Mouse (Mus musculus) hindbrain, embryonic 11.5 days (tissue): ENCODE measurements around the gene Cited4. TPM values are rescaled to one million over a fixed set of nuclear protein-coding genes. Genes with fewer than 3 reads are reported as not detected.
A peak's percentile ranks its signal among the peaks of the same experiment; 100 is the strongest.

Experiments used
- ATAC-seq: fragments of 200-750 bp; cut with Nextera tagmentation; 2 replicates; pipeline ENCODE4 v1.8.0; 2017; ENCODE audit warnings: mild to moderate bottlenecking, moderate TSS enrichment, moderate library complexity; ENCODE audit not compliant: low FRiP score
- DNase-seq: peaks from one replicate; pipeline ENCODE4 v3.0.0-alpha.2; 2015; ENCODE audit warnings: low spot score
- H3K27ac ChIP-seq: fragments of 300-500 bp; sonication (generic); 2 replicates; pipeline ENCODE4 v1.5.1; 2014; ENCODE audit warnings: mild to moderate bottlenecking, low read depth, low read length
- H3K27me3 ChIP-seq: fragments of 300-500 bp; sonication (generic); 2 replicates; pipeline ENCODE4 v1.6.1; 2014; ENCODE audit warnings: mild to moderate bottlenecking, low read length, moderate library complexity, mixed read lengths; ENCODE audit not compliant: control insufficient read depth, insufficient read depth
- H3K36me3 ChIP-seq: fragments of 300-500 bp; sonication (generic); 2 replicates; pipeline ENCODE4 v1.6.1; 2014; ENCODE audit warnings: mild to moderate bottlenecking, low read length, moderate library complexity, mixed read lengths; ENCODE audit not compliant: control insufficient read depth, insufficient read depth
- H3K4me1 ChIP-seq: fragments of 300-500 bp; sonication (generic); replicated peaks from 2 replicates; pipeline ENCODE4 v1.6.1; 2014; ENCODE audit warnings: low read length, mixed read lengths; ENCODE audit not compliant: control insufficient read depth, insufficient read depth
- H3K4me2 ChIP-seq: fragments of 300-500 bp; sonication (generic); replicated peaks from 2 replicates; pipeline ENCODE4 v1.6.1; 2014; ENCODE audit warnings: mild to moderate bottlenecking, low read depth, low read length
- H3K4me3 ChIP-seq: fragments of 300-500 bp; sonication (generic); 2 replicates; pipeline ENCODE4 v1.5.1; 2014; ENCODE audit warnings: low read depth, low read length
- H3K9ac ChIP-seq: fragments of 300-500 bp; sonication (generic); 2 replicates; pipeline ENCODE4 v1.6.1; 2014; ENCODE audit warnings: low read depth, low read length
- H3K9me3 ChIP-seq: fragments of 300-500 bp; sonication (generic); 2 replicates; pipeline ENCODE4 v1.6.1; 2016; ENCODE audit warnings: low read length; ENCODE audit not compliant: control insufficient read depth
- WGBS: fragments of 180-500 bp; shearing (Covaris S2); extraction: QIAGEN DNeasy Blood & Tissue Kit; methylation state at CpG from one replicate; pipeline ENCODE4 v1.1.7; 2014; 5-methylcytosine and 5-hydroxymethylcytosine counted together
- polyA plus RNA-seq: library from polyadenylated mRNA; unstranded; fragments of >200 nt; fragmentation: Nextera tagmentation; extraction: Ambion mirVana; gene quantifications from 2 replicates; pipeline ENCODE4 v1.2.1, GENCODE M21; 2014

Cited4 gene
- polyA plus RNA-seq, 1 experiment from 2014 or later = 7.8 TPM

DNA sequence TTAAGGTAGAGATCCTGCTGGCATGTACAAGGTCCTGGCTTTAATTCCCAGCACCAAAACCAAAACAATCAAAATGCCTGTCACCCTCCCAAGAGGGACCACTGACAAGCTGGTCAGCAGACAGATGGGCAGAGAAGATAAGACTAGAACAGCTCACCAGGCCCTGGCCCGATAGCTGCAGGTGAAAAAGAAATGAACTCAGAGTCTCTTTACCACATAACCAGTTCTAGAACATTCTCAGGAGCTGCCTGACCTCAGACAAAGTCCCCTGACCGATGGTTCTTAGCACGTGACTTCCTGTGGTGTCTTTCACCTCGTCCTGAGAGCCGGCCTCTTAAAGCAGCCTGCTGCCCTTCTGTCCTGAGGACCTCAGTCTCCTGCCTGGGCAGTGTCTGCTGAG is 3.2 kb downstream of the Cited4 start:
- Histone ChIP-seq H3K9me3 (no peaks in the 10 kb centered on the region), H3K4me3 (no peak overlapping the region), H3K4me2 (no peak overlapping the region), H3K4me1 (no peaks in the 10 kb centered on the region), H3K36me3 (no peaks in the 10 kb centered on the region), H3K9ac (no peak overlapping the region), H3K27ac (no peak overlapping the region), H3K27me3 (peaks cover 16% of the 10 kb centered on the region)
- ATAC-seq (no peak), DNase-seq (no peak)
- 72% methylated on average over 5 of the region's 5 CpGs for WGBS

DNA sequence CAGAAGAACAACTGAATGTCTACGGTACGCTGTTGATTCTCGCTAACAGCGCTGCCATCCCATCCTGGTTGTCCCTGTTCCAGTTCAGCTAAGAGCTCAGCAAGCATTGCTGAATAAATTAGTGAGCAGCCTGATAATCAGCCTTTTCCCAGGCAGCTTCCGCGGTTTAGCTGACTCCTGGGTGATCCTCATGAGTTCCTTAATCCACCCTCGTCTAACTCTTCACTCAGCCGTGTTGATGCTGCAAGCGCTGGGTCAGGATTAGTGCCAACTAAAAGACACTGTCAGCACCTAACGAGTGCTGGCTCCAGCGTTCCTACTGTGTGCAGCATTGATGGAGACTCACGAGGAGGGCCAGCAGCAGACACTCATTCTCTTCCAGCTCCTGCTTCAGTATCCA is 4.7 kb downstream of the Cited4 start:
- Histone ChIP-seq H3K9me3 (no peaks in the 10 kb centered on the region), H3K9ac (no peak overlapping the region), H3K4me1 (no peaks in the 10 kb centered on the region), H3K4me2 (no peak overlapping the region), H3K4me3 (no peak overlapping the region), H3K36me3 (no peaks in the 10 kb centered on the region), H3K27ac (no peak overlapping the region), H3K27me3 (peaks cover 16% of the 10 kb centered on the region)
- ATAC-seq (no peak), DNase-seq (no peak)
- 62% methylated on average over 12 of the region's 12 CpGs for WGBS

DNA sequence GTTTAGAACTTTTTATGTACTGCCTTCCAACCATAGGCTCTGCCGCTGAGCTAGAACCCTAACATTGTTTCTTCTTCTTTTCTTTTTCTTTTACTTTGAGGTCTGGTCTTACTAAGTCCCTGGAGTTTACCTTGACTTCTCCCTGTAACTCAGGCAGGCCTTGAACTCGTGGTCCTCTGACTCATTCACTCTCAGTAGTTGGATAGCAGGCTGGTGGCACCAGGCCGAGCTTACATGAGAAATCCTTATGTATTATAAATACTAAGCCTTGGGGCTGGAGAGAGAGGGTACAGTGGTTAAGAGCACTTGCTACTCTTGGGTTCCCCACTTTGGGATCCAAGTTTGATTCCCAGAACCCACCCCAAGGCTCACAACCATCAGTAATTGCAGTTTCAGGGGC is 7.2 kb downstream of the Cited4 start:
- Histone ChIP-seq H3K36me3 (no peaks in the 10 kb centered on the region), H3K9ac (no peak overlapping the region), H3K27me3 (peaks cover 2% of the 10 kb centered on the region), H3K27ac (no peak overlapping the region), H3K4me2 (no peak overlapping the region), H3K9me3 (no peaks in the 10 kb centered on the region), H3K4me3 (no peak overlapping the region), H3K4me1 (no peaks in the 10 kb centered on the region)
- ATAC-seq (no peak), DNase-seq (no peak)
- WGBS = 84% methylated on average over 3 of the region's 3 CpGs

DNA sequence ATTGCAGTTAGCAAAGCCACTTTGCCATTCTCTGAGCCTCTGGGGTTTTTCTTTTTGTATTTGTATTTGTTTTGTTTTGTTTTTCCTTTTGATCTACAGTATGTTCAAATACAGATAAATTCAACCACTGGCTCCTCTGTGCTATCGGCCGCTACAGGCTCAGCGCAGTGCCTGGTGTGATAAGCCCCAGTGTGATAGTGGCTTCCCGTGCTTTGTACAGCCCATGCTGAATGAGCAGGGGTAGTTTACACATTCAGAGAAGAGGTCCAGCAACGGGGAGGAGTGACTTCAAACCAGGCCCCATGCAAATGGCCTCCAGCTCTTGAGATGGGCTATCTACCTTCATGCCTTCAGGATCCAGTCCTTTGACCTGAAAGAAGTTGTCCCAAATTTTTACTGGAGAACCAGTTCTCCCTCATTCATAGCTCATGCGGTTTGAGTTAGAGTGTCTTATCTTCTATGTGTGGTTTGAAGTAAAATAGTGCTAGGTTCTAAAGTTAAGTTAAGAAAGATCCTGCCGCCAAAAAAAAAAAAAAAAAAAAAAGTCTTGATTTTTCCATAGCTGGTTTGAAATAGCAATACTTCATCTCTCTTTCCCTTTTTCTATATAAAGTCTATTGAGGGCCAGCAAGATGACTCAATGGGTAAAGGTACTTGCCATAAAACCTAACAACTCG is 8.5 kb downstream of the Cited4 start:
- no peaks in the 10 kb centered on the region for H3K9me3 ChIP-seq
- H3K4me1 ChIP-seq = no peaks in the 10 kb centered on the region
- no peak overlapping the region for H3K9ac ChIP-seq
- ATAC-seq (no peak), DNase-seq (no peak)
- no peak overlapping the region for H3K4me2 ChIP-seq
- 83% methylated on average over 8 of the region's 8 CpGs for WGBS
- no peaks in the 10 kb centered on the region for H3K36me3 ChIP-seq
- no peaks in the 10 kb centered on the region for H3K27me3 ChIP-seq
- no peak overlapping the region for H3K27ac ChIP-seq
- no peak overlapping the region for H3K4me3 ChIP-seq

DNA sequence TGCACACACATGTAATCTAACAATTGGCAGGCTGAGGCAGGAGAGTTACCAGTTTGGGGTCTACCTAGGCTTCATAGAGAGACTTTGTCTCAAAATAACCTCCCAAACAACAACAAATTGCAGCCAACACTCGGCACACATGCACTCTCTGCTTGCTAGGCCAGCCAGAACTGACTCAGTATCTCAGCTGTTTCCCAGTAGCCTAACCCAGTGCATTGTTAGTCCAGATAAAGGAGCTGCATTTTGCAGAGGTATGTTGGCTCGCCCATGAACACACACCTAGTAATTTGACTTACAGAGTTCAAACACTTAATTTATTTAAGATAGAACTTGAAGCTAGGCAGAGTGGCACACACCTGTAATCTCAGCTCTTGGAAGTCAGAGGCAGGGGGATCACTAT is 9.3 kb downstream of the Cited4 start:
- Histone ChIP-seq H3K4me1 (no peaks in the 10 kb centered on the region), H3K4me3 (no peak overlapping the region), H3K9me3 (no peaks in the 10 kb centered on the region), H3K27me3 (no peaks in the 10 kb centered on the region), H3K4me2 (no peak overlapping the region), H3K27ac (no peak overlapping the region), H3K9ac (no peak overlapping the region), H3K36me3 (no peaks in the 10 kb centered on the region)
- 80% methylated on average over 2 of the region's 2 CpGs for WGBS
- no peak for DNase-seq
- ATAC-seq = no peak

DNA sequence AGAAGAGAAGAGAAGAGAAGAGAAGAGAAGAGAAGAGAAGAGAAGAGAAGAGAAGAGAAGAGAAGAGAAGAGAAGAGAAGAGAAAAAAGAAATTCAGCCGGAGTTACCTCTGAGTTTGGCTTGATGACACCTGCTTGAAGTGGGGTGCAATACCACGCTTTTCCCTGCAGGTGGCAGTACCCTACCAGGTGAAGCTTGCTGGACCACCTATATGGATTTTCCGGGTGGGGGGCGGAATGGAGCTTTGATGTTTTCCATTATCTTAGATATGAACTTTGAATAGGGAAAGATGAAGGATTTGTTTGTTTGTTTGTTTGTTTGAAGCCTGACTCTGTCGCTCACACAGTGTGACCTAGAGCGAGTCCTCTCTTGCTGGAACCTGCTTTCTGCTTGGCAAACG is 14.6 kb downstream of the Cited4 start:
- Histone ChIP-seq H3K36me3 (no peaks in the 10 kb centered on the region), H3K27me3 (no peaks in the 10 kb centered on the region), H3K9me3 (no peaks in the 10 kb centered on the region), H3K4me2 (no peak overlapping the region), H3K27ac (no peak overlapping the region), H3K9ac (no peak overlapping the region), H3K4me1 (no peaks in the 10 kb centered on the region), H3K4me3 (no peak overlapping the region)
- DNase-seq = peak; percentile 45
- 55% methylated on average over 7 of the region's 7 CpGs for WGBS
- no peak for ATAC-seq

DNA sequence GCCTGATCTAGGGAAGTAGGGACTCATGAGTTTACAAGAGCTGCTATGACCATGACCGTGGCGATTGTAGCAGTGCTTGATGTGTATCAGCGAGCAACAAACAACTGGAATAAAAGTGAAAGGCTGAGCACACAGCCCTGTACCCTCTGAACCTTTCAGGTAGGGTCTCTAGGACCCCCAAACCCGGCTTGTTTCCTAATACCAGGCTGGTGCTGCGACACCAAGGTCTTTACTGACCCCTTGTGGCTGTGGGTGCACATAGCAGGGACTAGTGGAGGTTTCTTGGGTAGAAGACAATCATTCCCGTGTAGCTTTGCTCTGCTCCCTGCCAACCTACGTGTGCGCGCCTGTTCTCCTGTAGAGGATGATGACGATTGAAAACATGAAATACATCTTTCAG is 15.8 kb downstream of the Cited4 start:
- peak; percentile 54; the same call in 1 of the 2 replicates for ATAC-seq
- Histone ChIP-seq H3K36me3 (no peaks in the 10 kb centered on the region), H3K9ac (no peak overlapping the region), H3K4me1 (no peaks in the 10 kb centered on the region), H3K4me2 (no peak overlapping the region), H3K27ac (no peak overlapping the region), H3K4me3 (no peak overlapping the region), H3K27me3 (no peaks in the 10 kb centered on the region), H3K9me3 (no peaks in the 10 kb centered on the region)
- 31% methylated on average over 10 of the region's 10 CpGs for WGBS
- peak; percentile 83 for DNase-seq

DNA sequence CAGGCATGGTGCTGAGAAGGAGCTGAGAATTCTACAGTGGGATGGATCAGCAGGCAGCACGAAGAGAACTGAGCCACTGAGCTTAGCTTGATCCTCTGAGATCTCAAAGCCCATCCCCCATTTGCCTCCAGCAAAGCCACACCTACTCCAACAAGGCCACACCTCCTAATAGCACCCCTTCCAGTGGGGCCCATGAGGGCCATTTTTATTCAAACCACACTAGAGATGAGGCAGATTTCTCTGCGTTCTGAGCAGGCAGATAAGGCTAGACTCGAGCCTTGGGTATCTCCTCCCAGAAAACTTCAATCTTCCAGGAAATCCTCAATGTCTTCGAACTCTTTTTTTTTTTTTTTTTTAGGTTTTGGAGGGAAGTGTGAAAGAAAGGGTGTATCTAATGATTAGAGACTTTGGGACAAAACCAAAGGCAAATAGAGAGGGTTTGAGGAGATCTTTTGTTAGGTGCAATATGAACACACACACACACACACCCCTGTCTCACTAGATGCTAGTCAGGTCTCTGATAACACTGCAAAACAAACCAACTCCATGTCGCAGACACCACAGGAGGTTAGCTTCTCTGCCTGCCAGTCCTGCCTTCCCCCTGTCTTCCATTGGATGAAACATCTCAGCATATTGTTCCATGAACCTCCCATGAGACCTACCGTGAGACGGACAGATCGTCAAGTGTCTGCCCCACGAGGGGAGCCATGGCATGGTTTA is 17.1 kb downstream of the Cited4 start:
- no peak overlapping the region for H3K4me2 ChIP-seq
- no peak overlapping the region for H3K27ac ChIP-seq
- WGBS = 49% methylated on average over 9 of the region's 9 CpGs
- H3K4me3 ChIP-seq = no peak overlapping the region
- no peaks in the 10 kb centered on the region for H3K36me3 ChIP-seq
- H3K9me3 ChIP-seq = no peaks in the 10 kb centered on the region
- DNase-seq = no peak
- ATAC-seq = no peak
- no peaks in the 10 kb centered on the region for H3K4me1 ChIP-seq
- no peaks in the 10 kb centered on the region for H3K27me3 ChIP-seq
- H3K9ac ChIP-seq = no peak overlapping the region

DNA sequence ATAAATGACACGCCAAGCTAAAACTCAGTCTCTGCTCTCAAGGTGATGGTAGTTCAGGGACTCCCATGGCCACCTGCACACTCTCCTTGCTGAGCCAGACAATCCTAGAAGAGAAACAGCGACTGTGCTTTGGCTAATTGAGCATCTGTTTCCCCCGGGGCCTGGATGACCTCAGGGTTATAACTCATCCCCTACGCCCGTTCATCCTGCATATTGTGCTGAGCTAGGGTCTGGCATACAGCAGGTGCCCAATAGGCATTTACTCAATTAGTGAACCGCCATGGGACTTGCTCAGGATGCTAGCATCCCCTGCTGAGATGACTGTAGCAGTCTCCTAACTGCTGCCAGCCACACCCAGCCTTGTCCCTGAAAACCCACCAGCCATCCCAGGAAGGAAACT is 20.9 kb downstream of the Cited4 start:
- Histone ChIP-seq H3K4me1 (no peaks in the 10 kb centered on the region), H3K9ac (no peak overlapping the region), H3K4me3 (no peak overlapping the region), H3K27me3 (no peaks in the 10 kb centered on the region), H3K4me2 (no peak overlapping the region), H3K9me3 (no peaks in the 10 kb centered on the region), H3K36me3 (no peaks in the 10 kb centered on the region), H3K27ac (no peak overlapping the region)
- DNase-seq = peak; percentile 34
- ATAC-seq = peak; percentile 25; the same call in 1 of the 2 replicates
- 45% methylated on average over 6 of the region's 6 CpGs for WGBS
